Mouse (Mus musculus): ENCODE measurements around the gene Tom1l2.
A peak's percentile ranks its signal among the peaks of the same experiment; 100 is the strongest.

Gene Tom1l2

DNA sequence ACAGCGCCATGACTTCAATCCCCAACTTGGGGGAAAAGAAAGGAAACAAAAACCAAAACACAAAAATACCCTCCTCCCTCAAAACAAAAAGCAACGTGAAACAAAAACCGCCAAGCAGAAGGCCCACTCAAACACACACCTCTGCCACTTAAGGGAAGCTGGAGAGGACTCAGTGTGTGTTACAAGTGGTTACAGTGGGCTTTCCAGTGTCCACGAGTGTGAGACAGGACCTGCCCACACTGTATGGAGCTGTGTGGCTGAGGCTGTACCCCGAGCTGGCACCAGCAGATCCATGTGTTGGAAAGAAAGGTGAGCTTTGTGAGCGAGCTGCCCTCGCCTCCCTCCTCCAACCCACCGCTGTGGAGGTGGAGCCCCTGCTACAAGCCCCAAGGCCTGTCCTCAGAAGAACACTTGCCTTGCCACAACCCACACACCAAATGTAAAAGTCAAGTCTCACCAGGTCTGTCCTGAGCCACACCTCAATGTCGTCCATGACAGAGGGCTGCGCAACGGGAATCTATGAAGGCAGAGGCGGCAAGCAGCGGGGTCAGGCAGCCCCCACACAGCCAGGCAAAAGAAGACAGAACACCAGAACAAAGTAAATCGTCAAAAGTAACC lies 120.2 kb downstream of the Tom1l2 start:
- no peak for ATAC-seq (ENCODE audit: low TSS enrichment)

DNA sequence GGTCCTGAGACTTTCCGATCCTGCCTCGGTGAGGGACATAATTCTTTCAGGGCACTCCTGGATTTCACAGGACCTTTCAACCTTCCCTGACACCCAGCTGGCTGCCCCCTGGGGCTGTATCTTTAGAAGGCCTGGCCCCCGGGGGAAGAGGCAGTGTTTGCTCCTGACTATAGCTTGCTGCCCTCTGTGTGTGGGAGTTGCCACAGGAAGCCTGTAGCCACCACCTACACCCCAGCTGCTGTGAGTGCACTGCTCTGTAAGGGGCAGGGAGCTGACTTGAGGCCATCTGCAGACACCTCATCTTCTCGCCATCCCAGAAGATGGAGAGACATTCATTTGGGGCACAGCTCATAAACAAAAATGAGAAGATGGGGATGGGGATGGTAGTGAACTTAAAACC lies 120.8 kb downstream of the Tom1l2 start:
- no peak for ATAC-seq (ENCODE audit: low TSS enrichment)

DNA sequence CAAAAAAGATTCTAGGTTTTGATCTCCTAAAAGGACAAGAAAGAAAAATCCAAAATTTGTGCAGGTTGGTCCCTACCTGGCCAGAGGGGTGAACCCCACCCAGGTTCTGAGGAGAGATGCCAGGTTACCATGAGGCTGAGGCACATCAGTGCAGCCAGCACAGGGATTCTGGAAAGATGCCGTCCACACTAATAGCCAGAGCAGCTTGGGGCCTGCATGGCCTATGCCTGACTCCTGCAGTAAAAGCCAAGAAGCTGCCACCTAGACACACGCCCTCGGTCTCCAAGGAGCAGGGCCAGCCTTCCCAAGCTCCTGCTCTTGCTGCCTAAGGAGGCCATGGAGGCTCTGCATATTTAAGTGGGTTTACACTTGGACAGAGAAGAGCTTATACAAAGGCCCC lies 121.4 kb downstream of the Tom1l2 start:
- no peak for ATAC-seq (ENCODE audit: low TSS enrichment)

DNA sequence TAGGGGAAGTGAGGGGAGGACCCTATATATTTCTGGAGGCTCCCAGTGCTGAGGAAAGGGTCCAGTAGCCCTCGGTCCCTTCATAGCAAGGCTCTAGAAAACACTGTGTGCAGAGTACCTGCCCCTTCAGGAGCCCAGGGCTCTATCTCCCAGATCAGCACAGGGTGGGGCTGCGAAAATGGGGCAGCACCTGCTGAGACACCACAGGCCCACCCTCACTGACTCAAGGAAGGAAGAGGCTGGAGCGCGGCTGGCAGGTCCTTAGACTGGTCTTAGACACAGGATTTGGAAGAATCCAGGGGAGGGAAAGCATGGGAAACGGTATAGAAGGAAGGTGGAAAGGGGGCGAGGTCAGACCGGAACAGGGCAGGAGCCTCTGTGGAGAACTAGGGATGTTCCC lies 122.2 kb downstream of the Tom1l2 start:
- no peak for ATAC-seq (ENCODE audit: low TSS enrichment)

DNA sequence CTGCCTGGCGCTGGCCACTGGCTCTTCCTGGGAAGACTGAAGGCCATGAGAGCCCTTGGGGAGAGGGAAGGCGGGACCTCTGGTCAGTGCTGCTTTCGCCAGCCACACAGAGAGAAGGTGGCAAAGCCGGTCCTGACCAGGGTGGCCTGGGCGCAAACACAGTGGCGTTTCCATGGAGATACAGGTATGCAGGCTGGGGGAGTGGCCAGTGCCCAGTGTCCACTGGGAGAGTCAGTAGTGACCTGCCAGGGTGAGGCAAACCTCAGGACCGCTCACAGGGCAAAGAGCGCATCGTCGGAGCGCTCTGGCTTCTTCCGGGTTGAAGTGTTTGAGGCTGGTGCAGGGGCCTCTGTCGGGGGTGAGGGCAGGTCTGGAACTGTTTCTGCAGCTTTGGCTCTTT lies 122.9 kb downstream of the Tom1l2 start:
- no peak for ATAC-seq (ENCODE audit: low TSS enrichment)

DNA sequence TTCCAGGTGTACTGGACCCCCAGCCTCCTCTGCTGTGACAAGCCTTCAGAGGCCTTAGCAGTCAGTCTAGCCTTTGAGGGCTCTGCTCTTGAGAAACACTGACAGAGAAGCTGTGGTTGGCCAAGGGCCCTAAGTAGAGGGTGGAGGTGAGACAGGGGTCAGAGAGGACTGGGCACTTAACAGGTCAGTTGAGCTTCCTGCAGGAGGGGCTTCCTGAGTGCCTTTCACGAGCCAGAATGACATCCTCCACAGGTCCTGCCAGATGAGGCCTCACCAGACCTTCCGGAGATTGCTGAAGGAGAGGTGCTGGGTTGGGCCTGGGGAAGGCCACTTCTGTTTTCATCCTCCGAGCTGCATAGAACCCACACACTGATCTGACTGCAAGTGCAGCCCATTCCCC lies 124.2 kb downstream of the Tom1l2 start:
- no peak for ATAC-seq (ENCODE audit: low TSS enrichment)

DNA sequence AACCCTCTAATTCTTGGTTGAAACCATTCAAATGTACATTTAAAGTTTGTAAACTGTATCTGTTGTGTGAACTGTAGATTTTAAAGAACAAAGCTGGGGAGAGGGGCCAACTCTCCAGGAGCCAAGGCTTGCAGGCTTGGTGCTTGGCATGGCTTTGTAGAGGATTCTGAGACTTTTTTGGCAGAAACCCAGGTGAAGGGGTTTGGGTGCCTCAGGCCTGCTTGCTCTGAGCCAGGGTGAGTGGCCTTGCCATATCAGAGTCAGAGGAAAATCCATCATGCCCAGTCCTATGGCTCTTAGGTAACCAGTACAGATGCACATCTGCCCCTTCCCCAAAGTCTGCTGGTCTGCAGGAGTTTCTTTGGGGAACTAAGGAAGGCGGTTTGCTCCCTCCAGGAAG lies 126.8 kb downstream of the Tom1l2 start:
- no peak for ATAC-seq (ENCODE audit: low TSS enrichment)

DNA sequence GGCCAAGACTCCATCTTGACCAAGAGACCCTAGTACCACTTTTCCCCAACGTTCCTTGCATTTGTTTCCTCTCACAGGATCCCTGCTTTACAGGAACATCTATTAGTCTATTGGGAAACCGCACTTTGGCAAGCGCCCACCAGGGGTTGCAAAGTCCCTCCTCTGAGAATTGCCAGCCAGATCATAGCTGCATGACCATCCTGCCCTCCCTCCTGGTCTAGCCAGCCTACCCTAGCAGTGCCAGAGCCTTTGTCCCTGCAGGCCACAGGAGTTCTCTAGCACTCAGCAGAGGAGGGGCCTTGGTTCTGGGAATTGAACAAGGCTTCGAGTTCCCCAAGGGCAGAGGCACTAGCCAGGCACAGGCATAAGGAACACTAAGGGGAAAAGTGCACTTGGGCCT lies 128.0 kb downstream of the Tom1l2 start:
- no peak for ATAC-seq (ENCODE audit: low TSS enrichment)

DNA sequence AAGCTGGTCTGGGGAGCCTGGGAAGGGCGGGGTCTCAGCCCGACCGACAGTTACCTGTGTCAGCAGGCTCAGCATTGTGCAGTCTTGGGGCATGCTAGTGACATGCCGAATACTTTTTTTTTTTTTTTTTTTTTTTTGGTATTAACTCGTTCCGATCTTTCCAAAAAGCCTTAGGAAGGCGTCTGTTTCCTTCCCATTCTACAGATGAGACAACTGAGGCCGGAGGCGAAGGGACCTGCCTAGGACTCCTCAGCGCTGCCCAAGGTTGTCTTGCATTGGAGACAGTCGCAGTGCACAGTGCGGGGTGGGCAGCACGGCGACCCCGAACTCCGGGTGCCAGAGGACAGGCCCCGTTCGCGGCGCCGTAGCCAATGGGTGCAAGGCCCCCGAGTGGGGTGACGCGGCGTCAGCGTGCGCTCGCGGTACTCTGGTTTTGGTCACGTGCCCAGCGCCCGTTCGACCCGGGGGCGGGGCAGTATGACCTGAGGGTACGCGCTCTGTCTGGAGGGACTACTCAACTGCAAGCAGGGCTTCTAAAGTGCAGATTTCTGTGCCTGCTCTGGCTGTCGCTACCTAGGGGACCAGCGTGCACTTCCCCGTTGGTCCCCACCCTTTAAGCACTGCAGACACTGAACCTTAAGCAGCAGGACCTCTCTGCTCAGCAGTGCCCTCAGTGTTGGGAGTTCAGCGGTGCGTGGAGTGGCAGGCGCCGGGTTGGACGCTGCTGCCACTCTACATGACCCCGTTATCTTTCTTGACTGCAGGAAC lies 130.1 kb downstream of the Tom1l2 start, which contains the start of gene Srebf1:
Gene Srebf1, minus strand, starts transcription at position 113 of the 768 bp plus-strand sequence.
- peak; percentile 25 for ATAC-seq (ENCODE audit: low TSS enrichment)

DNA sequence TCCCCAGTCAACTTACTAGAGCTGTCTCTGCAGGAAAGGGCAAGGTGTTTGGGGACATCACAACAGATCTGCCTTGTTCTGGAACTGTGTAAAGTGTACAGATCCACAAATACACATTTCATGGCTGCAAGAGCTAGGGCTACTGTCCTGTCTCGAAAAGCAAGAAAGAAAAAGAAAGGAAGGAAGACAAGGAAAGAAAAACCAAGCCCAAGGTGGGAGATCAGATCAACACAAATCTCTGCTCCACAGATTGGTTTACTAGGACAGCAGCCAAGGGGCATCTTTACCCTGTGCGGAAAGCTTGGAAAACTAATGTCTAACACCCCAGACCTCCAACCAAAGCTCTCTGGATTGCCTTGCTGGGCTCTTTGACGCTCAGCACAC lies 130.6 kb downstream of the Tom1l2 start:
- ATAC-seq (ENCODE audit: low TSS enrichment) = no peak

DNA sequence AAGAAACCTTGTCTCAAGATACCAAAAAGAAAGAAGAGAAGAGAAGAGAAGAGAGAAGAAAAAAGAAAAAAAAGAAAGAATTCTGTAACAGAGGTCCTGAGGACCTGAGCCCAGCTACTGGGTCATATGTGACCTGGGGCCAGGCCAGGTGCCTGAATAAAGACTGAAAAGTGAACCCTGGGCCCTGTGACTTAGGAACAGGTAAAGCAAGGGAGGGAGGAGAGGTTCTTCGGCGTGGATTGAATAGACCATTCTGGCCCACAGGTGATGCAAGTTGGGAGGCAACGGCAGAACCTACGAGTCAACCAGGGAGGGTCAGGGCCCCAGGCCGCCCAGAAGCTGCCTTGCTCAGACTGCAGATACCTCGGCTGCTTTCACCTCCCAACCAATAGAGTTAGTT lies 131.3 kb downstream of the Tom1l2 start:
- ATAC-seq (ENCODE audit: low TSS enrichment) = no peak

DNA sequence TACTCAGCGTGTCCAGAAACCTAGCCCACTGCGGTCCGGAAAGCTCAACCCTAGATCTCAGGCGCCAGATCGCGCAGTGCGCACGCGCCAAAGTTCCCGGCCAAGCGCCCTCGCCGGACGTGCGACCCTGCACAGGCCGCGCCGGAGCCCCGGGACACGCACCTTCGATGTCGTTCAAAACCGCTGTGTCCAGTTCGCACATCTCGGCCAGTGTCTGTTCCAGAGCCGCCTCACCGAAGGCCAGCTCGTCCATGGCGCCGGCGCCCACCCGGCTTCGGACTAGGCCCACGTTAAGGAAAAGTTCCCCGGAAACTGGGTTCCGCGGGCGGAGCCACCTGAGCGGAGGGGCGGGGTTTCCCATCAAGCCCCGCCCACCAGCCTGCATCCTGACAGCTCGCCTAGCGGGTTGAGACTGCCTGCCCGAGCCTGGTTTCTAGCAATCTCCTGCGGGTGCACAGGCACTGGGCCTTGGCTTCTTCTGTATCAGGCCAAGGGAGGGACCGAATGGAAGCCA lies 132.4 kb downstream of the Tom1l2 start:
- ATAC-seq (ENCODE audit: low TSS enrichment) = peak; percentile 75

DNA sequence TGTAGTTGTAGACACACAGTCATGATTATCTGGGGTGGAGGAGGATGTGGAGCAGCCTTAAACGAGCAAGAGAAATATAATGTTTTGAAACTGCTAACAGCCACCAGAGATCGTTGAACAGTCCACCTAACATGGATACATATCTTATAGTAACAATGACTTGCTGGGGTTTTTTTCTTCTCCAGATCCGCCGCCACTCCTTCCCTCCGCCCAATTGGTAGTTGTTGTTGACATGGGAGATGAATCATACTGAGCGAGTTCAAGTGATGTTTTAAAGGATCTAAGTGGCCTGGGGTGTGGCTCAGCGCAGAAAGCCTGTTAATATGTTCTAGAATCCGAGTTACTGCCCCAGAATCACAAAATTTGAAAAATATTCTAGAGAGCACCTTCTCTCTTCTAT lies 133.1 kb downstream of the Tom1l2 start:
- no peak for ATAC-seq (ENCODE audit: low TSS enrichment)

DNA sequence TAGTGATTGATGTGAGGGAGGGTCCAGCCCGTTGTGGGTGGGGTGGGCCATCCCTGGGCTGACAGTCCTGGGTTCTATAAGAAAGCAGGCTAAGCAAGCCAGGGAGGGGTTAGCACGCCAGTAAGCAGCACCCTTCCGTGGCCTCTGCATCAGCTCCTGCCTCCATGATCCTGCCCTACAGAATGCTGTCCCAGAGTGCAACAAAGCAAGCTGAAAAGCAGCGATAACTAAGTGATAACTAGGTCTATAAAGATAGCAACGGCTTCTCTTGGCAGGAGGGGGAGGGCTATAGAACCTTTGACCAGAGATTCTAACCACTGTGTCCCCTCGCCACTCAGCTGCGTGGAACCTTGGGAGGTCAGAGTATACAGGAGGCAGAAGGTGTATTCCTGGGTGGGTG lies 135.2 kb downstream of the Tom1l2 start:
- no peak for ATAC-seq (ENCODE audit: low TSS enrichment)

DNA sequence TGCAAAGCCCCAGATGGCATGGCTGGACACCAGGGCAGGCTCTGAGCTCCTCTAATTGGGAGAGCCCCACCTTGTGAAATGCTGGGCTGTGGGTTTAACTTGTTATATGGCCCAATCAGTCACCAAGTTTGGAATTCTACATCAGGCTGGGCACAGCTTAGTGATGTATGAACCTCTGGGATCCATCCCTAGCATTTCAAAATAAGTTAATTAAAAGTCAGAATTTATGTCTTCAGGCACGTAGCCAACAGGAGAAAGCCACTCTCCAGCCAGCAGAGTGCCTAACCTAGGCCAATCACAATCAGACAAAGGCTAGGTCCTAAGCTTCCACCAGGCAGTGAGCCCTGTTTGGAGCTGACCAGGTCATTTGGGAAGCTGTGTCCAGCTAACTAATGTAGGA lies 136.0 kb downstream of the Tom1l2 start:
- no peak for ATAC-seq (ENCODE audit: low TSS enrichment)

DNA sequence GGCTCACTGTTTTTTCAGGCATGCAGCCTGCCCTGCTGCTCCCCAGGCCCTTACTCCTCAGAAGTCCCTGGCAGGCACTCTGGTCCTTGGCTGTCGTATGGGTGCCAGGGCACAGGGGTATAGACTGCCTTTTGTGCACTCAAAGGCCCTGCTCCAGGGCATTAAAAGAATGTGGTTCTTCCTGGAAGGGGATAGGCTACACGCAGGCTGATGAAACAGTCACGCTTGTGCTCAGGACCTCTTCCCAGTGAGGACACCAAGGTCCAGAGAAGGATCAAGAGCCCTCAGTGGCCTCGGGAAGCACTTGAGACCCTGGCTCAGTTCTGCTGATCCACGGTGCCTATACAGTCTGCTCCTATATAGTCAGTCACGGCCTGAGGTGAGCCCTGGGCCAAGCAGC lies 139.4 kb downstream of the Tom1l2 start:
- ATAC-seq (ENCODE audit: low TSS enrichment) = no peak

DNA sequence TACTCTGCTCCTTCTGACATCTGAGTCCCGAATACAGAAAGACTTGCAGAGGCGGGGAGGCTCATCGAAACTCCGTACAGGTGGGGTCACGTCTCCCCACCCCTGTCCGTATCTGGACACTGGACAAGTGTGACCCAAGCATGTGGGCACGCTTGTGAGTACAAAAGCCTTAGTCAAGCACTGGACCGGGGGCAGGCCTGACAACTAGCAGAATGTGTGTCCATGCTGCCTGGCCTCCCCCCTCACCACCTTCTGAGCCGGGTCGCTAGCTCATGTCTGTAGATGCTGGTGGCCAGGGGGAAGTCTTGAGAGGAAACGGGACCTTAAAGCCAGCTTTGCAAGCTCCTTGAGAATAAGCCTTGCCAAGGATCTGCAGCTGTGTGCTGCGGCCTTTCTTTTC lies 140.9 kb downstream of the Tom1l2 start:
- ATAC-seq (ENCODE audit: low TSS enrichment) = no peak

DNA sequence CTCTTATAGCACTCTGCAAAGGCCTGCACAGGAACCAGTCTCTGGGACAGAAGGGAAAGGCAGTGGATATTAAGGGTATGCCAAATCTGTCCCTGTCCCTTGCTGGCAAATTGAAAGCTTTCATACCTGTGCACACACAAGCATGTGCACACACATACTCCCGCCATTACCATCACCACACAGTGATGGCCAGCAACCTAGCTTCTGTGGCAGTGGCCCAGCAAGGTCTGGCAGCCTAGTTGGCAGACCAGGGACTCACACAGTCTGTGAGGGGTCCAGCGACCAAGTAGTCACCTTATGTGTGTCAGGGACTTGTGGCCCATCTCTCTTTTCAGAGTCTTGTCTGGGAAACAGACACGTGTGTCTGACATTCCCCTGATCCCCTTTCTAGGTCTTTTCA lies 141.6 kb downstream of the Tom1l2 start:
- ATAC-seq (ENCODE audit: low TSS enrichment) = no peak

DNA sequence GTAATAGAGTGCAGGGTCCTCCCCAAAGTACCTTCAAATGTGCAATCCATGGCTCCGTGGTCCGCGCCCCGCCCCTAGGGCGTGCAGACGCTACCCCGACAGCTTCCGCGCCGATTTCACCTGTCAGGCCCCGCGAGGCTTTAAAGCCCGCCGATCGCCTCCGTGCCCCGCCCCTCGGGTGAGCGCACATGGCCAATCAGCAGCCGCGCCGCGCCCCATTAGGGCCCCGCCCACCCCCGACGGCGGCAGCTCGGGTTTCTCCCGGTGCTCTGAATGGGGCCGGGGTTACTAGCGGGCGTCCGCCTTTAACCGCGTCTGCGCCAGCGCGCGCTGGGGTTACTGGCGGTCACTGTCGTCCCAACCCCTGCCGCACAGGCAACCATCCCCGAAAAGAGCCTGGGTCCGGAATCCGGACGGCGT lies 142.4 kb downstream of the Tom1l2 start:
- ATAC-seq (ENCODE audit: low TSS enrichment) = peak; percentile 53

DNA sequence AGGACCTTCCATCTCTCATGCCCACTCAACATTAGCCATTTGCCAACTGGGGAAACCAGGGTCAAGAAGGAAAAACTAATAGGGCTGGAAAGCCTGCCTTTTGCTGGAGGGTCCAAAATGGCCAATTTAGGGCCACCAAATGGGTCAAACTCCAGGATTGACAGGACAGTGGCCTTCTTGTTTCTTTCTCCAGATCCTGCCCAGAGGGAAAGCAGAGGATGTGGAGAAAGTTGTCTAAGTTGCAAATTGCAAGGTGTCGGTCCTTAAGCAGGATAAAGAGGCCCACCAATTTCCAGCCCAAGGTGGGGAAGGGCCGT lies 142.8 kb downstream of the Tom1l2 start:
- no peak for ATAC-seq (ENCODE audit: low TSS enrichment)

DNA sequence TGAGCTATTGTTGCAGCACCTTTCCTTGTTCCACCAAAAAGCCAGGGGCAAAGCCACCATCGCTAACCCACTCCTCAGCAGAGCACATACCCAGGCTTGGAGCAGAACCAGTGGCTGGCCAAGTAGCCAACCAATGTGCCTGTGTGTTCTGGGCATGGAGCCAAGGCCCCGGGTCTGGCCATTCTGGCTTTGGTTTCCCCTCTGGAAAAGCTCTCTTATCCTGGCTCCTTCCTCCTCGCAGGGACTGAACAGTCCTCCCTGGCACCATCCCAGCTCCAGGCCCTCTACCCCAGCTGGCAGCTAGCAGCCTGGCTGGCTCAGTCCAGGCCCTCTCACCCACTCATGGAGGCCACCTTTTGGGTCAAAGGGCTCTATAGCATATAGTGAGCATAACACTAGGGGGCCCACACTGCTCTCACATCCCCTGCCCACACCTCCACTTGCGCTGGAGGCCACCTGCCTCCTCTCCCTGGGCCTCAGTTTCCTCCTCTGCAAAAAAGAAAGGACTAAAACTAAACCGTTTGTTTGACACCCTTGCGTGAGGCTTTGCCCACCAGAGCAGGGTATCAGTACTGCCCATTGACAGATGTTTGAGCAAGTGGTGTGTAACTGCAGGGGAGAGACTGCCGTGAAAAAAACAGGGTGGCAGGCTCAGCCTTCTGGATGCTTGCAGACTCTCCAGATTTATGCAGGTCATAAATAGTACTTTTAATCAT lies 143.3 kb downstream of the Tom1l2 start:
- ATAC-seq (ENCODE audit: low TSS enrichment) = peak; percentile 14; the same call in 1 of the 2 replicates

DNA sequence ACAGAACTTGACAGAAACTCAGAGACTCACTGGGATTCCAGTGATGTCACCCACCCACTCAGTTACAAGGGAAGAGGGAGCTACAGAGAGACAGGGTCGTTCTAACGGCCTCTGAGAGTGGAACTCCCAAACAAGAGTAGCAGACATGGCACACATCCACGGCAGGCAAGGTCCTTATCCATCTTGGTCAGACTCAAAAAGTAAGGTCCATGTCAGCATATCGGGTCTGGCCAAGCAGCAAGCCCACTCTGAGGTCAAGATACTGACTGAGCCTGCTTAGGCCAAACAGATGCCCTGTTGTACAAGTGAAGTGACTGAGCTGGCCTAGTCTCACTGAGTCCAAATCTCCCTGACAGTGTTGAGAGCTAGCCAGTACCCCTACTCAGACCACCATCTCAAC lies 144.0 kb downstream of the Tom1l2 start:
- no peak for ATAC-seq (ENCODE audit: low TSS enrichment)

DNA sequence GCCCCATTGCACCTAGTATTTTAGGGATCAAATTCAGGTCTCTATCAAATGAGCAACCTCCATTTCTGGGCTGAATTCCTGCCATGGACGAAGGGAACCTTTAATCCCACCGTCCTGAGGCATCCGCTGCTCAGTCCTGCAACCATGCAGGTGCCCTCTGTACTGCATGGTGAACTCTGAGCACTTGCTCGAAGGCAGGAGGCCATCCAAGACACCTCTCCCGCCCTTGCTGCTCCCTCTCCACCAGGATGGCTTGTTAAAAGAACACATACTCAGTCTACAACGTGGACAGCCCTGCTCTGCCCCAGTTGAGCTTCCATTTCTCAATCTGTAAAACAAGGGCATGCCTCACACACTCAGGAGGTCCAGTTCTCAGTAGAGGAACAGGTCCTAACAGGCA lies 144.5 kb downstream of the Tom1l2 start:
- no peak for ATAC-seq (ENCODE audit: low TSS enrichment)
